Mouse (Mus musculus): Measurements from ENCODE around the gene Gdi1.
A peak's percentile ranks its signal among the peaks of the same experiment; 100 is the strongest.
"Not testable (repeated sequence)": the region's sequence is repeated elsewhere in the genome, so short reads cannot be mapped to it uniquely, and the experiment has no call there.

Gdi1 gene

GRCm38 (mm10) chrX:74330166-74330930 is 25.6 kb downstream of the Gdi1 start:
- no peak for DNase-seq

- no peak for DNase-seq
Measured at GRCm38 (mm10) chrX:74352645-74353466, 48.1 kb downstream of the Gdi1 start.

DNA sequence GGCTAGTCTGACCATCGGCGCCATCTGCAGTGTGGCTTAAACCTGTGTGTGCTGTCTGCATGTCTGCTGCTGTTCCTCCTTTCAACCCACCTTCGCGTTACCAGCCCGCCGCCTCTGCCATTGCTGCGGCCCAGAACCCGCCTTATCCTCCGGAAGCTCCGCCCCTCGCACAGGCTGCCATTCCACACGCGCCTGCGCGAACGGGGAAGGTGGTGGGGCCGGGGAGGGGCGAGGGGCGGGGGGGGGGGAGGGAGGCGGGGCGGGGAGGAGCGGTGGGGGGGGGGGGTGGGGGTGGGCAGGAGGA is 48.6 kb downstream of the Gdi1 start, which contains the start of gene Lage3:
Gene Lage3 (minus strand): TSS at position 152 of the 304 bp plus-strand sequence.
- peak; percentile 77 for DNase-seq

- DNase-seq: not testable (repeated sequence)
Measured at GRCm38 (mm10) chrX:74357069-74357468, 52.3 kb downstream of the Gdi1 start.

DNA sequence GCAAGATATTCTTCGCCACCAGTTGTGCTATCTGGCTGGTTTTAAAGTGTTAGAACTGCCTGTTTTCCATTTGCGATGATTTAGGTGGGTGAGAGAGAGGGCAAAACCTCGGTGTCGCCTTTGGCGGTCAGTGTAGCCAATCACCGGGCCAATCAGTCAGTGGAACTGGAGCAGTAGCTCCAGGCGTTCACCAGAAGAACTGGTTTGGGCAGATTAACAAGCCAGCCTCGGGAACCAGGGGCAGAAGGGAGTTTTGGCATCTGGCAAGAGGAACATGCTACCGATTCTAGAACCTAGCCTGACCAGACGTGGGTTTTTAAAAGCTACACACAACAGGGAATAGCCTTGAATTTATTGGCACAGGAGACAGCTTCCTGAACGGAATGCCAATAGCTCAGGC is 54.4 kb downstream of the Gdi1 start:
- peak; percentile 53 for DNase-seq

All from kidney, adult 11 months (tissue).